Mouse (Mus musculus) intestine, embryonic 16.5 days (tissue): ENCODE data around the gene Dhfr. TPM values are rescaled to one million over a fixed set of nuclear protein-coding genes. Genes with fewer than 3 reads are reported as not detected.
A peak's percentile ranks its signal among the peaks of the same experiment; 100 is the strongest.

Experiments used
- ATAC-seq: fragments of 200-750 bp; cut with Nextera tagmentation; 2 replicates; pipeline ENCODE4 v1.8.0; 2017; ENCODE audit warnings: moderate TSS enrichment, moderate library complexity
- H3K27ac ChIP-seq: fragments of 300-500 bp; sonication (generic); 2 replicates; pipeline ENCODE4 v1.5.1; 2014; ENCODE audit warnings: mild to moderate bottlenecking, low read length
- H3K27me3 ChIP-seq: fragments of 300-500 bp; sonication (generic); replicated peaks from 2 replicates; pipeline ENCODE4 v1.6.1; 2014; ENCODE audit warnings: low read length, control low read depth, mixed read lengths; ENCODE audit not compliant: control insufficient read depth, insufficient read depth
- H3K36me3 ChIP-seq: fragments of 300-500 bp; sonication (generic); 2 replicates; pipeline ENCODE4 v1.6.1; 2014; ENCODE audit warnings: low read length, control low read depth; ENCODE audit not compliant: control insufficient read depth, insufficient read depth
- H3K4me1 ChIP-seq: fragments of 300-500 bp; sonication (generic); 2 replicates; pipeline ENCODE4 v1.6.1; 2014; ENCODE audit warnings: low read length, control low read depth, mixed read lengths; ENCODE audit not compliant: control insufficient read depth, insufficient read depth
- H3K4me2 ChIP-seq: fragments of 300-500 bp; sonication (generic); 2 replicates; pipeline ENCODE4 v1.6.1; 2014; ENCODE audit warnings: low read depth, low read length, control low read depth
- H3K4me3 ChIP-seq: fragments of 300-500 bp; sonication (generic); 2 replicates; pipeline ENCODE4 v1.5.1; 2014; ENCODE audit warnings: mild to moderate bottlenecking, low read length
- H3K9ac ChIP-seq: fragments of 300-500 bp; sonication (generic); 2 replicates; pipeline ENCODE4 v1.6.1; 2014; ENCODE audit warnings: low read depth, low read length
- H3K9me3 ChIP-seq: fragments of 300-500 bp; sonication (generic); 2 replicates; pipeline ENCODE4 v1.6.1; 2016; ENCODE audit warnings: low read length, control low read depth; ENCODE audit not compliant: control insufficient read depth
- WGBS: fragments of 180-500 bp; shearing (Covaris S2); extraction: QIAGEN DNeasy Blood & Tissue Kit; methylation state at CpG from one replicate; pipeline ENCODE4 v1.1.7; 2014; 5-methylcytosine and 5-hydroxymethylcytosine counted together
- polyA plus RNA-seq: library from polyadenylated mRNA; unstranded; fragments of >200 nt; fragmentation: Nextera tagmentation; extraction: Ambion mirVana; gene quantifications from 2 replicates; pipeline ENCODE4 v1.2.1, GENCODE M21; 2015

The Dhfr gene
- polyA plus RNA-seq, 1 experiment from 2014 or later = 17.8 TPM

DNA sequence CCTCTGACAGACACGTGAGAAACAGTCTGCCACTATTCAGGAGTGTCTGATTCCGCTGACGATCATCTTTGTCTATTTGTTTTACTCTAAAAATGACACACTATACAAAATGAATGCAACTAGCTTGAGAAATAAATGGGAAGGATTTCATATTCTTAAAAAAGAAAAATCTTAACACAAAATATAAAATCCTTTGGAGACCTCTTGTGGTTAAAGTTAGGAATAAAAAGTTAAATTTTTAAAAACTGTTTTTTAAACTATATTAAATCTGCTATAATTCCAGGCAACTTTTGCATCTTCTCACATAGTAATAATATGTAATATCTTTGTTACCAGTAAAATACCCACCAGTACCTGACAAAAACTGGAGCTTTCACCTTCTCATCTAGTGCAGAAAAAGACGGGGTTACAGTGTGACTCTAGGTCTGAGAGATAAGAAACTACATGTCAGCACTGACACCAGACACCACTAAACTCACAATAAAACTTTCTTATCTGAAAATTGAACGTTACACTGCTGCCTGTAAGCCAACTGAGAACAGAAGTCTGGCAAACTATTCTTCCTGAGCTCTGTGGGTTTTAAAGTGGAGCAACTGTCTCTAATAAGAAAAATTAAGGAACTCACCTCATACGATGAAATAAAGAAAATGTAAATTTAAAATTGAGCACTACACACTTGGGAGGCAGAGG is 16.6 kb upstream of the Dhfr start:
- Histone ChIP-seq H3K9ac (no peak overlapping the region), H3K4me2 (no peak overlapping the region), H3K27me3 (no peaks in the 10 kb centered on the region), H3K27ac (no peak overlapping the region), H3K4me3 (no peak overlapping the region), H3K36me3 (no peaks in the 10 kb centered on the region), H3K9me3 (no peaks in the 10 kb centered on the region), H3K4me1 (no peaks in the 10 kb centered on the region)
- ATAC-seq = no peak
- WGBS = 75% methylated on average over 6 of the region's 6 CpGs

DNA sequence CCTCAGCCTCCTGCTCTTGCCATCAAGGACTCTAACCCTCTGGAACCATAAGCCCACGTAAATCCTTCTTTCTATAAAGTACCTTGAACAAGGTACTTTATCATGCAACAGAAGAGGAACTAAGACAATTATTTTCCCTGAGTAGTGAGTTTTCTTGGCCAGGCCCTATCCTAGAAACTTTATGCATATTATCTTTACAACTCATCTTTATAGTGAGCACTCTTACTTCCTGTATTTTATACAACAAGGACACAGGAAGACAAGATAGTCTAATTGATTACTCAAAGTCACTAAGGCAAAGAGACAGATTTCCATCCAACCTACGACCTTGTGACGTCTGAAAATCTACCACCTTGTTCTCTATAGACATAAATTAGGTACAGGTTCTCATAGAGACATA is 14.7 kb upstream of the Dhfr start:
- Histone ChIP-seq H3K4me3 (no peak overlapping the region), H3K9me3 (no peaks in the 10 kb centered on the region), H3K36me3 (peaks cover 4% of the 10 kb centered on the region; the same call in 1 of the 2 replicates), H3K27me3 (no peaks in the 10 kb centered on the region), H3K27ac (no peak overlapping the region), H3K9ac (no peak overlapping the region), H3K4me2 (no peak overlapping the region), H3K4me1 (no peaks in the 10 kb centered on the region)
- 86% methylated on average over 3 of the region's 3 CpGs for WGBS
- ATAC-seq = no peak

DNA sequence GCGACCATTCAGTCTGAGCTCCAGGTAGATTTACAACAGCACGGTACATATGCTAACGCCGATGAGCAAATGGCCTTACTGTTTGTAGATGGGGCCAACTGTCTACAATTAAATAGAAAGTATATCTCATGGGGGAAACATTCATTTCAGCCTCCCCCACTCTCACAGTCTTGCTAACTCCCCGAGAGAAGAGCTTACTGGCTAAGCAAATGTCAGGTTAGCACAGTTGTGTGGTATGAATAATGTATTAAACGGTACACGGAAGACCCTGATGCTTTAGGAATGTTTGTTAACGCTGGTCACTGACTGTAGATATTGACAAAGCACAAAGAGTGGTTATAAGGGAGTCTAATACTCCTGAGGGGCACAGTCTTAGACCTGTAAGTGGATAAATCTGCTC is 10.5 kb upstream of the Dhfr start:
- Histone ChIP-seq H3K27me3 (no peaks in the 10 kb centered on the region), H3K9ac (no peak overlapping the region), H3K4me3 (no peak overlapping the region), H3K36me3 (peaks cover 4% of the 10 kb centered on the region; the same call in 1 of the 2 replicates), H3K27ac (no peak overlapping the region), H3K4me1 (no peaks in the 10 kb centered on the region), H3K4me2 (no peak overlapping the region), H3K9me3 (no peaks in the 10 kb centered on the region)
- no peak for ATAC-seq
- 93% methylated on average over 8 of the region's 8 CpGs for WGBS

DNA sequence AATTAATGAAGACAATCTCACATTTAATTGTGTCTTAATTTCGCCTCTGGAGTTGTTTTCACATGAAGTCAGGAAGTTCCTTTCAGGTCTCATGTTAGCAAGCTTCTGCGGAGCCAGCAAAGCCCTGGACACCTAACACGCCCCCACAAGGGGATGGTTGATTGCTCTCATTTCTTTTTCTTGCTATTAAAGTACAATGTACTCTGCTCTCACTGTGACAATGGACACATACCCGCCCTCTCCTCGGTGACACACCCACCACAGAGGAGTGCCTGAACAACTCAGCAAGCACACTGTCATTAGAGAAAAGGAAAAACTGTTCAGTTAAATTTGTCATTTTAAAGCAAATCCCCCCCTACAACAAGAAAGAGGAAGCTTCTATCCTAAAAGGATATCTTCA is 8.2 kb upstream of the Dhfr start:
- H3K27me3 ChIP-seq = no peaks in the 10 kb centered on the region
- no peak for ATAC-seq
- WGBS = 78% methylated on average over 5 of the region's 5 CpGs
- H3K9me3 ChIP-seq = no peaks in the 10 kb centered on the region
- H3K4me1 ChIP-seq = no peaks in the 10 kb centered on the region
- peaks cover 4% of the 10 kb centered on the region; the same call in 1 of the 2 replicates for H3K36me3 ChIP-seq
- H3K4me3 ChIP-seq = no peak overlapping the region
- H3K27ac ChIP-seq = no peak overlapping the region
- no peak overlapping the region for H3K9ac ChIP-seq
- H3K4me2 ChIP-seq = no peak overlapping the region

DNA sequence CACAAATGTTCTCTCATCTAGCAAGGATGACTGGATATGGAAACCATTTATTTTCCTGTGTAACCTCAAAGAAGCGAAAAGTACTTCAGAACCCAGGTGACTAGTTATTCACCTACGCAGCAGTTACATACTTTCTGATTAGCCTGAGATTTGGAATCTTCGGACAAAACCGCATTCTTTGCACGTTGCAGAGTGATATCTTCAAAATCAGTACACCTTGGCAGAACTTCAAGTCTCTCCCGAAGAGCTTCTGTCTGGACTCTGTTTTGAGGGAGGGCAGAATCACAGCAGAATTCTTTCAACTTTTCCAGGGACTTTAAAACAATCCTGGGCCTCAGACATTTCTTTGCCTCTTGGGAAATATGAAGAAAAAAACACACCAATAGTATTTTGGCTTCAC is 3.4 kb upstream of the Dhfr start:
- peaks cover 7% of the 10 kb centered on the region for H3K4me1 ChIP-seq
- H3K9me3 ChIP-seq = no peaks in the 10 kb centered on the region
- no peak overlapping the region for H3K9ac ChIP-seq
- no peak overlapping the region for H3K4me3 ChIP-seq
- no peaks in the 10 kb centered on the region for H3K27me3 ChIP-seq
- H3K36me3 ChIP-seq = no peaks in the 10 kb centered on the region
- ATAC-seq = no peak
- no peak overlapping the region for H3K27ac ChIP-seq
- H3K4me2 ChIP-seq = no peak overlapping the region
- 87% methylated on average over 6 of the region's 6 CpGs for WGBS

DNA sequence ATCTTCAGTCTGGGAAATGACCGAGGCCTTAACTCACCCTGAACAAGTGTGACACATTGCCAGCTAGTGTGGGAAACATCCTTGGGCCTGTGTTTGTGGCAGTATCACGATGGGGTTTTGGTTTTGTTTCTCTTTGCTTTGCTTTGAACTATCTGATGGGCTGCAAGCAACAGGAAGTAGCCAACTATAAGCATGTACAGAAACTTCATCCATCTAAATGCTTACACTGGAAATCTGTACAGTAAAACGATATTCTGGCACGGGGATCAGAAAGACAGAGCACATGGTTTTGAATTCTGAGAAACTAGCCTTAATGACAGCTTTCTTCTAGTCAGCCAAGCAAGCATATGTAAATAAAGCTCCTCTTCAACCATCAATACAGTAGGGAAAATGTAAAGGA is 570 bp upstream of the Dhfr start:
- Histone ChIP-seq H3K4me2 (peak overlapping the region; percentile 63), H3K27ac (peak overlapping the region; percentile 61), H3K9me3 (no peaks in the 10 kb centered on the region), H3K9ac (peak overlapping the region; percentile 87), H3K36me3 (no peaks in the 10 kb centered on the region), H3K27me3 (no peaks in the 10 kb centered on the region), H3K4me1 (peaks cover 14% of the 10 kb centered on the region), H3K4me3 (peak overlapping the region; percentile 81)
- no peak; the same call in 1 of the 2 replicates for ATAC-seq
- WGBS = 17% methylated on average over 4 of the region's 4 CpGs

DNA sequence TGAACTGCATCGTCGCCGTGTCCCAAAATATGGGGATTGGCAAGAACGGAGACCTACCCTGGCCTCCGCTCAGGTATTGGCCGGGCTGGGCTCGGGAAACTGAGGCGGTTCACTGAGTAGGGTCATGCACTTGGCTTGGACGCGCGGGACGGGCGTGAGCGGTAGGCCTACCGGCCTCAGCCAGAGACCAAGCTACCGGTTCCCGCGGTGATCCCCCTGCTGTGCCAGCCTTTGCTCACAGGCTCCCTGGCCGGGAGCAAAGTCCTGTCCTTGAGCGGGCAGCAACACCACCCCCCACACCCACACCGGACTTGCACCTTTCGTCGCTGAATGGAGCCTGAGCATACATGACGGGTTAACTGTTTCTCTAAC is 732 bp downstream of the Dhfr start:
- Histone ChIP-seq H3K4me1 (peaks cover 14% of the 10 kb centered on the region), H3K36me3 (no peaks in the 10 kb centered on the region), H3K4me2 (peak overlapping the region; percentile 92), H3K27ac (peak overlapping the region; percentile 70), H3K9ac (peak overlapping the region; percentile 78), H3K9me3 (no peaks in the 10 kb centered on the region), H3K4me3 (peak overlapping the region; percentile 81), H3K27me3 (no peaks in the 10 kb centered on the region)
- WGBS = under 1% methylated on average over 24 of the region's 24 CpGs
- peak; percentile 49 for ATAC-seq

DNA sequence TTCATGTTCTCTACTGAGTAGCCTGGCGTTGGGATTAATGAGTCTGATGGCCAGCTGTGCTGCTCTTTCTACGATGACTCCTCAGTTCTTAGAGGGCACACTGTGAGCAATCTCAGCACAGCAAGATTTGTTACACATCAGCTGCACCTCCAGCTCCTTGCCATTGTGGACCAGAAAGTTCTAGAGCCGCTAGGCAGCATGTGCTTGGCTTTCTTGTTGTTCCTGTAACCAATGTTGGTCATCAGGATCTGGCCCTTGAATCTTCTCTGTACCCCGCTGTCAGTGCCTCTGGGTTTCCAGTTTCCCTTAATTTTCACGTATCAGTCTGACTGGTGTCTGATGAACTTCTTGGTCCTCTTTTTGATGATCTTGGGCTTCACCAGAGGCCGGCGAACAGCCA is 1.9 kb downstream of the Dhfr start:
- Histone ChIP-seq H3K4me1 (peaks cover 14% of the 10 kb centered on the region), H3K36me3 (no peaks in the 10 kb centered on the region), H3K9ac (no peak overlapping the region), H3K4me2 (peak overlapping the region; percentile 92), H3K27ac (no peak overlapping the region), H3K9me3 (no peaks in the 10 kb centered on the region), H3K27me3 (no peaks in the 10 kb centered on the region), H3K4me3 (peak overlapping the region; percentile 81)
- WGBS = 75% methylated on average over 7 of the region's 7 CpGs
- ATAC-seq = no peak

DNA sequence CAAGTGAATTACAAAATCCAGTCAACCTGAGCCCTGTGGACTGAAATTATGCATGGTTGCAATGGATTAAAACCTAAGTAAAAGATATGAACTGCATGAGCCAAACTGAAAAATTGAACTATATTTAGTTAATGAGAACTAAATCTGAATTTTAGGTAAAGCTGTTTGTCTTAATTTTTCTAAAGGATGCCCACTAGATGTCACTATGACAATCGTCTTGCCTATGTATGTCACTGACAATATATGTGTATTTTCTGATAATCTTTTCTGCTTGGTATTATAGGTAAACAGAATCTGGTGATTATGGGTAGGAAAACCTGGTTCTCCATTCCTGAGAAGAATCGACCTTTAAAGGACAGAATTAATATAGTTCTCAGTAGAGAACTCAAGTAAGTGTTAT is 3.1 kb downstream of the Dhfr start:
- no peak overlapping the region for H3K4me3 ChIP-seq
- no peaks in the 10 kb centered on the region for H3K9me3 ChIP-seq
- H3K36me3 ChIP-seq = no peaks in the 10 kb centered on the region
- WGBS = 59% methylated on average over 2 of the region's 2 CpGs
- H3K27ac ChIP-seq = no peak overlapping the region
- H3K4me2 ChIP-seq = no peak overlapping the region
- H3K9ac ChIP-seq = no peak overlapping the region
- no peaks in the 10 kb centered on the region for H3K27me3 ChIP-seq
- peaks cover 14% of the 10 kb centered on the region for H3K4me1 ChIP-seq
- no peak for ATAC-seq

DNA sequence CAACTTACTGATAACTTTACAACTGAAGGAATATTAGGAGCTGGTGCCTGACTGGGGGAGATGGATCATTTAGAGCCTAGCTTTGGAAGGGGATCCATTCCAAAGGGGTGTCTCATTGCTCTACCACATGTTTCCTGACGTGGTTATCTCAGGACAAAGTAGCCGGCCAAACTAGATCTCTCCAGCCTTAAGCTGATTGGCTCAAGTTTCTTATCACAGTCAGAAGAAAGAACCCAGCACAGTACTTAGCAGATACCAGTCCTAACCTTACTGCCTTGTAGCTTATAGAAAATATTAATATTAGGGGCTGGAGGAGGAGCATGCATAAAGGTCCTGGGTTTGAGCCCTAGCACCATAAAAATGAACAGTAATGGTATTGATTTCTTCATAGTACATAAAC is 7.1 kb downstream of the Dhfr start:
- H3K4me3 ChIP-seq = no peak overlapping the region
- H3K27ac ChIP-seq = no peak overlapping the region
- WGBS = 78% methylated on average over 2 of the region's 2 CpGs
- peaks cover 1% of the 10 kb centered on the region for H3K4me1 ChIP-seq
- H3K36me3 ChIP-seq = no peaks in the 10 kb centered on the region
- H3K27me3 ChIP-seq = no peaks in the 10 kb centered on the region
- ATAC-seq = no peak
- H3K9ac ChIP-seq = no peak overlapping the region
- H3K4me2 ChIP-seq = no peak overlapping the region
- H3K9me3 ChIP-seq = no peaks in the 10 kb centered on the region
